Mouse (Mus musculus) urinary bladder, postnatal 25 days (tissue): Measurements from ENCODE around the gene Shmt1.

Experiments used
- DNase-seq: peaks from one replicate; pipeline ENCODE4 v3.0.0; 2022; ENCODE audit warnings: low spot score

Gene Shmt1

GRCm38 (mm10) chr11:60790472-60790871 is 21.0 kb downstream of the Shmt1 start:
- no peak for DNase-seq

DNA sequence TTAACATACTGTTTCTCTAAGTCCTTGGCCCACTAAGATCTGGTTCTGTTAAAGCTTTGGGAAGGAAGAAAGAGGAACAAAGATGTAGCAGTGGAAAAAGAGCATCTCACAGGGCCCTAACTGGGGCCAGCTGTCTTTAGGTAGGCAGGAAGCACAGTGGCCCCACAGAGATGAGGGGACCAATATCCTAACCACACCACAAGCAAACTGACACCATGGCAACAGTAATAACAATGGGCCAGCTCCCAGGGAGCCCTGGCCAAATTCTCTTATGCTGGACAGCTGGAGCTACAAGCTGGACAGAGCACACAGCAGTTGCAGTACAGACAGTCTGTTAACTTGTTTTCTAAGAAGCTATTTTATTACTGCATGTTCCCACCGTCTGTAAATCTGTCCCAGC is 23.9 kb downstream of the Shmt1 start:
- no peak for DNase-seq

DNA sequence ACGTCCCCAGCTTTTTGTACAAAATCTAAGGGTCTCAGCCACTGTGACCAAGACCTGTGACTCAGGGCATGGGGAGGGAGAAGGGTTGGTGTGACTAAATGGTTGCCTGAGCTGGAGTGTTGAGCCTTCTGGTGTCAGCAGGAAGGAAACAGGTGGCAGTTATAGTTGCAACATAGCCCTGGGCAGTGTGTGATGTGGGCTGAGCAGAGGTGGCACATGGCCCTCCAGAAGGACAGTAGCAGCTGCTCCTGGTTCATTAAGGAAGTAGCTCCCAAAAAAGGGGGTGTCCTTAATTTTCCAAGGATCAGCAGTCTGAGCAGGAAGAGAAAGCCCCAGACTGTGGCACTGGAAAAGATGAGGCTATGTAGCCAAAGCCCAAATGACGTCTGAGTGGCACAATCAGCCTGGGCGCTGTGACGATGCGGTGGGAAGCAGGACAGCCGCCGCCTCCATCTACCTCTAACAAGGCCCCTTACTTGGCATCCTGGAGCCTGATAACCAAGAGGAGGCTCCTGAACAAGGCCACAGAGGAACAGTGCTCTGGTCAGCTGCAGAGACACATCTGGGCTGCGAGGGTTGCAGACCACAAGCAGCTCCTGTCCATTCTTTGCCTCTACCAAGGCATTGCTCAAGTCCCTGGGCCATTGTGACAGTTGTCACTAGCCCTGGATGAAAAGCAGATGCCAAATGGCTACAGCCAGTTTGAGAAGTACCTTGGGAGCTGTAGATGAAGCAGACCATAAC is 27.2 kb downstream of the Shmt1 start:
- DNase-seq: no peak

GRCm38 (mm10) chr11:60779673-60780189 is 31.8 kb downstream of the Shmt1 start:
- no peak for DNase-seq

DNA sequence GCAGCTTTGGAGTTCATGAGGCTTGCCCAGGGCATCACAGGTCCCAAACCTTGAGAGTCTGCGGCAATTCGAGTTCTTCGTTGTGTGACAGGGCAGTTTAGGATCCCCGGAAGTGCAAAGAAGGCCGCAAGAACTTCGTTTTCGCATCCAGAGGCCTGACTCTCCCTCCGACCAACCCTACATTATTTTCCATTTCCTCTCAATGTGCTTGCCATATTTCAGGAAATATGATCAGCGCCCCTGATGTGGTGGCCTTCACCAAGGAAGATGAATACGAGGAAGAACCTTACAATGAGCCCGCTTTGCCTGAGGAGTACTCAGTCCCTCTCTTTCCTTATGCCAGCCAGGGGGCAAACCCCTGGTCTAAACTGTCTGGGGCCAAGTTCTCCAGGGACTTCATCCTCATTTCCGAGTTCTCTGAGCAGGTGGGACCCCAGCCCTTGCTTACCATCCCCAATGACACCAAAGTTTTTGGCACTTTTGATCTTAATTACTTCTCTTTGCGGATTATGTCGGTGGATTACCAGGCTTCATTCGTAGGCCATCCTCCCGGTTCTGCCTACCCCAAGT is 33.6 kb downstream of the Shmt1 start:
- DNase-seq: no peak

DNA sequence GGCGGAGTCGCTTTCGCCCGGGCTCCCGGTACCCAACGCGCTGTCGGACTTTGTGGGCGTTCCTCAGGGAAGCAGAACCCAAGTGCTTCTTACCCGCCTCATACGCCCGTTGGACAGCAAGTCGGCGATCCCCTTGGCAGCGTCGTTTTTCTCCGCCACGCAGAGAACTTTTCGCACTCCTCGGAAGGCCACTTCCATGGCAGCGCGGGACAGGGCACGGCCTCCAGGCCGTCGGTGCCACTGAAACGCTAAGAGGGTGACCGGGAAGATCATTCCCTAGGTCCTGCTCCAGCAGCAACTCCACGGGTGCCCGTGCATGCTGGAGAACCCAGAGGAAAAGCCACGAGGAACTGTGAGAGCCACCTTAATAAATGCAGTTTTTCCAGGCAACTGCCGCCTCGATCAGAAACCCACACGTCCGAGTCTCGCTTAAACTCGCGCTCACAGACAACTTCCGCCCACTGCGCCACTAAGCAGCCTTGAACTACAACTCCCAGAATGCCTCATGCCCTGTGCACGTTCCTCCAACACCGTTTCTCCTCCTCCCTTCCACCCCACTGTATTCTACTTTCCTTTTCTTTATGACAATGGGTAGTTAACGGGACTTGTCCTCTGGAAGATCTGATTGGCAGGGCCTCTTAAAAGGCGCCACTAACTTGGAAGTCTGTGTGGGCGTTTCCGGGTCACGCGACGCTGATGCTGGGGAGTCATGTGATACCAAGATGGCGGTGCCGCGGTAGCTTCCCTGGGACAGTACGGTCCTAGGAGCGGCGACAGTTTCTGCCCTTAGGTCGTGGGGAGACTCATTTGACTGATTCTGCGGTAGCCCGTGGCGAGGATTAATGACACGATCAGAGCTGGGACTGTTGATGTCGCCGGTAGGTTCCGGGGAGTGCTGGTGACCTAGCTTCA is 34.4 kb downstream of the Shmt1 start, which contains the start of the genes Top3a and Smcr8:
TSS of gene Top3a (minus strand) at position 537 of the 912 bp plus-strand sequence.
TSS of gene Smcr8 (plus strand) at position 696 of the 912 bp plus-strand sequence.
- peak; percentile 72 for DNase-seq

DNA sequence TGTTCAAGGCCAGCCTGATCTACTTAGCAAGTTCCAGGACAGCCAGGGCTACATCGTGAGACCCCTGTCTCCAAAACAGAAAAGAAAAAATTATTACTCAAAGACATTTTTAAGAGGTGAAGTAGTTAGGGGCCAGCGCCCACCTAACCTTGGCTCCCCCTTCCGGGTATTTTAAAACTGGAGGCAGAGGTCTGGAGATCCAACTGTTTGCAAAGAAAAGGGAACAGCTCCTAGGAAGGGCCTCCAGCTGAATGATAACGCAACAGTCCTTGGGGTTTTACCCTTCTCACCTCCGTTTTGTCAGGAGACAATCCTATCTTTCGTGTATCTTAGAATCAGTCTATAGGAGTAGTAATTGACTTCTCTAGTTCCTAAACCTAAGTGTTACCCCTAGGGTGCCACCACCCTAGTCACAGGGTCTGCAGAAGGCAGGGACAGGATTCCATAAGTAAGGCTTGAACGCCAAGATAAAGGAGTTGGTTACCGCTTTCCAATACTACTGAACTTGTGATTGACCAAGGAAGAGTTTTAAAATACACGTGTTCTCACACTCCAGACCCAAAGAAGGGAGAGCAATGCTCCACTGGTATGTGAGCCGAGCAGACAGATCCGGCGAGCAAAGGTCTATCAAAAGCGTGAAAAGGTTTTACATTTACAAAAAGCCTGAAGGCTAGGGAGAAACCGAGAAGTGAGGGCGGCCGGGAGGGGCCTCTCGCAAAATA is 35.2 kb downstream of the Shmt1 start:
- DNase-seq: no peak

- no peak for DNase-seq
These were observed 35.9 kb downstream of the Shmt1 start for GRCm38 (mm10) chr11:60775578-60775977.

GRCm38 (mm10) chr11:60774841-60775240 is 36.7 kb downstream of the Shmt1 start:
- DNase-seq: no peak

- no peak for DNase-seq
These were observed 37.3 kb downstream of the Shmt1 start for GRCm38 (mm10) chr11:60774158-60774689.

DNA sequence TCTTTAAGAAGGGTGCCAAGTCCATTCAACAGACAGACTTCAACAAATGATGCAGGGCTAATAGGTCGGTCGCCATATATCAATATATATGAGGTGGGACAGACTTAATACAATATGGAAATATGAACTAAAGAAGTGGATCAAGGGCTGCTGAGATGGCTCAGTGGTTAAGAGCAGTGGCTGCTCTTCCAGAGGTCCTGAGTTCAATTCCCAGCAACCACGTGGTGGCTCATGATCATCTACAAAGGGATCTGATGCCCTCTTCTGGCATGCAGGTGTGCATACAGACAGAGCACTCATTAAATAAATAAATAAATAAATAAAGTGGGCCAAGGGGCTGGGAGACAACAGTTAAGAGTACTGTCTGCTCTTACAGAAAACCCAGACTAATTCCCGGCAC is 39.4 kb downstream of the Shmt1 start:
- DNase-seq: no peak

DNA sequence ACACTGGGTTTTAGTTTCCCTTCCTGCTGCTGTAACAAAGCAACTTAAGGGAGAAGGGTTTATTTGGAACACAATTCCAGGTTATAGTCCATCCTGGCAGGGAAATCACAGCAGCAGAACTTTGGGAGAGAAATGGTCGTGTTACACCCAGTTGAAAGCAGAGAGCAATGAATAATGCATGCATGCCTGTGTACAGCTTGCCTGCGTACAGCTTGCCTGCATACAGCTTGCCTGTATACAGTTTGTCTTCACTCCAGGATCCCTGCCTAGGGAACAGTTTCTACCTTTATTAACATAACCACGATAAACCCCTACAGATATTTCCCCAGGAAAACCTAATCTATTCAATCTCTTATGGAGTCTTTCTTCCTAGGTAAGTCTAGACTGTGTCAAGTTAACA is 40.7 kb downstream of the Shmt1 start:
- DNase-seq: no peak

DNA sequence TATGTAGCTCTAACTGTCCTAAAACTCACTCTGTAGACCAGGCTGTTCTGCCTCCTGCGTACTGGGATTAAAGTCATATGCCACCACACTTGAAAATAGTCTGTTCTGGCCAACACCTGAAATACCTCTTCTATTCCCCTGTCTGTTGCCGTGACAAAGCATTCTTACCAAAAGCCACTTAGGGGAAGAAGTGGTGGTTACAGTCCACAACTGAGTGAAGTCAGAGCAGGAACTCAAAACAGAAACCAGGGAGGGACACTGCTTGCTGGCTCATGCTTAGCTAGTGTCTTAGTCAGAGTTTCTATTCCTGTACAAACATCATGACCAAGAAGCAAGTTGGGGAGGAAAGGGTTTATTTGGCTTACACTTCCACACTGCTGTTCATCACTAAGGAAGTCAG is 42.2 kb downstream of the Shmt1 start:
- no peak for DNase-seq

GRCm38 (mm10) chr11:60766969-60767368 is 44.5 kb downstream of the Shmt1 start:
- DNase-seq: no peak

DNA sequence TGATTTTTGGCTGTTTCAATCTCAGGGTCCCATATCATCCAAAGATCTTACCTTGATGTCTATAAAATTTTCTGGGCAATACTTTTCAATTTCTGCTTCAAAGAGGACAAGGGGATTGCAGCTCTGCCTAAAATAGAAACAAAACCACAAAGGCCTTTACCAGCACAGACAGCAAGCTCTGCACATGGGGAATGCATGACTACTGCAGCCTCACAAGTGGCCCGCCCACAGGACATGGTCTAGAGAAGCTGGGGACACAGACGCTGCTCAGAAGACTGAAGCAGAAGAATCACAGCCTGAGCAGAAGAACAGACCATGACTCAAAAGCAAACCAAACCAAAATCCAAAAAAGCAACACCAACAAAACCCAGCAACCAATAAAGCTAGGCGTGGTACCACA is 49.8 kb downstream of the Shmt1 start:
- DNase-seq: no peak

DNA sequence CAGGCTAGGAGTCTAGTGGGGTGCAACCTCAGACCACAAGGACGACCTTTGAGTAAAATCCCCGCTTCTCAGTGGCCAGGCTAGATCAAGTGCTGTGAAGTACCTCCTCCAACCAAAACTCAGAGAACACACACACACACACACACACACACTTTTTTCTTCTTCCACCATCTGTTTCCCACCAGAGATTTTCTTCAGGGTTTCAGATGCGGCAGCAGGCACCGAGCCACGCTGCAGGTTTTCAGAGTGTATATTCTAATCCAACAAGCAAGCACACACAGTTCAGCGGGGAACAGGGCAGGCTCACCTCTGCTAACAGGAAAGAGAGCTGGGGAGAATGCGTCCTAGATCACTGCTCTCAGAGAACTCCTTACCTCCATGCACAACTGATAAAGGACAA is 55.9 kb downstream of the Shmt1 start:
- no peak for DNase-seq

DNA sequence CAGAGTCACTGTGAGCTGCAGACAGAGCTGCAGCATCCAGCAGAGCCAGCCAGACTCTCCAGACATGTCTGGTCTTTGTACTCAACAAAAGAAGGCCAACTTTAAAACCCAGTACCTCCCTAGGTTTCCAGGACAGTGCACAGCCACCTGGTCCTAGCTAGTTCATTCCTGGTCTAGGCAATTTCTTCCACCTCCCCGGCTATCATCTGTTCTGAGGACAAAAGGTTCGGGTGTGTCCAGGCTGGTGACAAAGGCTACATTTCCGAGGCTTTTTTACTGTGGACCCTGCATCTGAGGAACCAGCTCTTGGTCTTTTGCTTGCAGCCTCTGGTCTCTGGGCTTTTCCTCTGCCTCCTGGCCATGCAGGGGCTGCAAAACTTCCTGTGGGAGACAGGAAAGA is 71.2 kb downstream of the Shmt1 start:
- no peak for DNase-seq
